Mouse (Mus musculus): ENCODE measurements around the gene Wdr73. TPM values are rescaled to one million over a fixed set of nuclear protein-coding genes. Genes with fewer than 3 reads are reported as not detected.
A peak's percentile ranks its signal among the peaks of the same experiment; 100 is the strongest.

Wdr73 gene
- polyA plus RNA-seq, 1 experiment from 2014 or later: 29.8 TPM

- ATAC-seq (replicated peaks; ENCODE audit: low FRiP score, low read depth) (no peak), DNase-seq (ENCODE audit: low spot score) (no peak)
- Histone ChIP-seq H3K27ac (peak overlapping the region; percentile 56; the same call in 1 of the 2 replicates), H3K9ac (ENCODE audit: low read depth, low read length) (no peak overlapping the region), H3K4me2 (ENCODE audit: low read length) (no peak overlapping the region), H3K9me3 (replicated peaks; ENCODE audit: low read length) (no peaks in the 10 kb centered on the region), H3K27me3 (ENCODE audit: insufficient read depth, low read length) (no peaks in the 10 kb centered on the region), H3K4me3 (replicated peaks; ENCODE audit: low read depth, low read length) (no peak overlapping the region), H3K4me1 (replicated peaks; ENCODE audit: insufficient read depth, low read length) (no peaks in the 10 kb centered on the region), H3K36me3 (ENCODE audit: insufficient read depth, low read length) (peaks cover 49% of the 10 kb centered on the region)
- WGBS: 66% methylated on average over 8 of the region's 8 CpGs
- TF ChIP-seq CTCF (IDR thresholded peaks at IDR 0.05; ENCODE audit: low read depth): no peak
Measured at GRCm38 (mm10) chr7:80912496-80912895, 11.4 kb upstream of the Wdr73 start.

- no peak for DNase-seq (ENCODE audit: low spot score)
Measured at GRCm38 (mm10) chr7:80911053-80911452, 10.0 kb upstream of the Wdr73 start.

GRCm38 (mm10) chr7:80904921-80905515 lies 3.9 kb upstream of the Wdr73 start, which contains the start of gene Nmb:
TSS of gene Nmb (minus strand) at chr7:80905076.
- Histone ChIP-seq H3K4me1 (replicated peaks; ENCODE audit: insufficient read depth, low read length) (peaks cover 16% of the 10 kb centered on the region), H3K27me3 (ENCODE audit: insufficient read depth, low read length) (no peaks in the 10 kb centered on the region), H3K4me2 (ENCODE audit: low read length) (peak within 1 kb of the TSS; percentile 87), H3K9me3 (replicated peaks; ENCODE audit: low read length) (no peaks in the 10 kb centered on the region), H3K27ac (no peak within 1 kb of the TSS), H3K36me3 (ENCODE audit: insufficient read depth, low read length) (0 out of 2 replicates have a peak, but pooled peaks cover 7% of the 10 kb centered on the region), H3K9ac (ENCODE audit: low read depth, low read length) (peak within 1 kb of the TSS; percentile 57), H3K4me3 (replicated peaks; ENCODE audit: low read depth, low read length) (peak within 1 kb of the TSS; percentile 44)
- DNase-seq (ENCODE audit: low spot score) (peak; percentile 87), ATAC-seq (replicated peaks; ENCODE audit: low FRiP score, low read depth) (peak; percentile 37; the same call in 1 of the 2 replicates)
- no peak for TF ChIP-seq CTCF (IDR thresholded peaks at IDR 0.05; ENCODE audit: low read depth)
- 3% methylated on average over 19 of the region's 19 CpGs for WGBS

More at GRCm38 (mm10) chr7:80911053-80911452, 10.0 kb upstream of the Wdr73 start:
- no peaks in the 10 kb centered on the region for H3K4me1 ChIP-seq (replicated peaks; ENCODE audit: insufficient read depth, low read length)
- H3K27ac ChIP-seq: no peak overlapping the region
- peaks cover 40% of the 10 kb centered on the region for H3K36me3 ChIP-seq (ENCODE audit: insufficient read depth, low read length)
- H3K9me3 ChIP-seq (replicated peaks; ENCODE audit: low read length): no peaks in the 10 kb centered on the region
- no peaks in the 10 kb centered on the region for H3K27me3 ChIP-seq (ENCODE audit: insufficient read depth, low read length)
- TF ChIP-seq CTCF (IDR thresholded peaks at IDR 0.05; ENCODE audit: low read depth): no peak
- no peak overlapping the region for H3K4me2 ChIP-seq (ENCODE audit: low read length)
- WGBS: 75% methylated on average over 7 of the region's 7 CpGs
- ATAC-seq (replicated peaks; ENCODE audit: low FRiP score, low read depth): no peak
- no peak overlapping the region for H3K4me3 ChIP-seq (replicated peaks; ENCODE audit: low read depth, low read length)
- H3K9ac ChIP-seq (ENCODE audit: low read depth, low read length): no peak overlapping the region

- H3K4me1 ChIP-seq (replicated peaks; ENCODE audit: insufficient read depth, low read length): peaks cover 16% of the 10 kb centered on the region
- H3K9me3 ChIP-seq (replicated peaks; ENCODE audit: low read length): no peaks in the 10 kb centered on the region
- H3K4me3 ChIP-seq (replicated peaks; ENCODE audit: low read depth, low read length): no peak overlapping the region; the same call in 1 of the 2 replicates
- H3K4me2 ChIP-seq (ENCODE audit: low read length): peak overlapping the region; percentile 87; the same call in 1 of the 2 replicates
- DNase-seq (ENCODE audit: low spot score): no peak
- H3K27me3 ChIP-seq (ENCODE audit: insufficient read depth, low read length): no peaks in the 10 kb centered on the region
- 0 out of 2 replicates have a peak, but pooled peaks cover 7% of the 10 kb centered on the region for H3K36me3 ChIP-seq (ENCODE audit: insufficient read depth, low read length)
- WGBS: 82% methylated on average over 11 of the region's 11 CpGs
- no peak overlapping the region for H3K27ac ChIP-seq
- no peak overlapping the region for H3K9ac ChIP-seq (ENCODE audit: low read depth, low read length)
- no peak for ATAC-seq (replicated peaks; ENCODE audit: low FRiP score, low read depth)
- no peak for TF ChIP-seq CTCF (IDR thresholded peaks at IDR 0.05; ENCODE audit: low read depth)
Measured at GRCm38 (mm10) chr7:80903625-80904422, 2.8 kb upstream of the Wdr73 start.

GRCm38 (mm10) chr7:80901541-80902274 lies 639 bp upstream of the Wdr73 start:
- 23% methylated on average over 15 of the region's 15 CpGs for WGBS
- H3K36me3 ChIP-seq (ENCODE audit: insufficient read depth, low read length): 0 out of 2 replicates have a peak, but pooled peaks cover 7% of the 10 kb centered on the region
- no peak for DNase-seq (ENCODE audit: low spot score)
- H3K4me3 ChIP-seq (replicated peaks; ENCODE audit: low read depth, low read length): peak overlapping the region; percentile 63
- H3K9me3 ChIP-seq (replicated peaks; ENCODE audit: low read length): no peaks in the 10 kb centered on the region
- H3K4me2 ChIP-seq (ENCODE audit: low read length): peak overlapping the region; percentile 70
- TF ChIP-seq CTCF (IDR thresholded peaks at IDR 0.05; ENCODE audit: low read depth): no peak
- peak overlapping the region; percentile 66 for H3K9ac ChIP-seq (ENCODE audit: low read depth, low read length)
- no peak for ATAC-seq (replicated peaks; ENCODE audit: low FRiP score, low read depth)
- peaks cover 16% of the 10 kb centered on the region for H3K4me1 ChIP-seq (replicated peaks; ENCODE audit: insufficient read depth, low read length)
- no peaks in the 10 kb centered on the region for H3K27me3 ChIP-seq (ENCODE audit: insufficient read depth, low read length)
- peak overlapping the region; percentile 93 for H3K27ac ChIP-seq

- Histone ChIP-seq H3K27ac (no peak overlapping the region), H3K9ac (ENCODE audit: low read depth, low read length) (no peak overlapping the region), H3K36me3 (ENCODE audit: insufficient read depth, low read length) (peaks cover 30% of the 10 kb centered on the region), H3K4me2 (ENCODE audit: low read length) (no peak overlapping the region), H3K4me3 (replicated peaks; ENCODE audit: low read depth, low read length) (no peak overlapping the region), H3K9me3 (replicated peaks; ENCODE audit: low read length) (no peaks in the 10 kb centered on the region), H3K27me3 (ENCODE audit: insufficient read depth, low read length) (no peaks in the 10 kb centered on the region), H3K4me1 (replicated peaks; ENCODE audit: insufficient read depth, low read length) (peaks cover 6% of the 10 kb centered on the region)
- no peak for ATAC-seq (replicated peaks; ENCODE audit: low FRiP score, low read depth)
- DNase-seq (ENCODE audit: low spot score): no peak
- 90% methylated on average over 4 of the region's 4 CpGs for WGBS
- no peak for TF ChIP-seq CTCF (IDR thresholded peaks at IDR 0.05; ENCODE audit: low read depth)
Measured at GRCm38 (mm10) chr7:80897721-80898120, 3.3 kb downstream of the Wdr73 start.

Measured in kidney, postnatal 0 days (tissue).